Mouse (Mus musculus) neural tube, embryonic 15.5 days (tissue): ENCODE data around the gene Rint1. TPM values are rescaled to one million over a fixed set of nuclear protein-coding genes. Genes with fewer than 3 reads are reported as not detected.

Experiments
- polyA plus RNA-seq: library from polyadenylated mRNA; unstranded; fragments of >200 nt; fragmentation: Nextera tagmentation; extraction: Ambion mirVana; gene quantifications from 2 replicates; pipeline ENCODE4 v1.2.1, GENCODE M21; 2015

The Rint1 gene
- polyA plus RNA-seq, 1 experiment from 2014 or later, result 32.0 TPM

Other genes with a start within 250 kb of the Rint1 start
- gene Srpk2, start 103.1 kb upstream of the Rint1 start, polyA plus RNA-seq, result 94.5 and 101 TPM in 2 replicates
- gene Pus7, start 4.0 kb upstream of the Rint1 start, polyA plus RNA-seq, result 15.1 and 19.7 TPM in 2 replicates
- 90.5 and 92.8 TPM in 2 replicates for gene Tomm7, start 56.5 kb downstream of the Rint1 start, polyA plus RNA-seq
- 22.3 and 22.5 TPM in 2 replicates for gene Fam126a, start 243.0 kb downstream of the Rint1 start, polyA plus RNA-seq